Mouse (Mus musculus): ENCODE measurements around the gene Atpaf2.

DNA sequence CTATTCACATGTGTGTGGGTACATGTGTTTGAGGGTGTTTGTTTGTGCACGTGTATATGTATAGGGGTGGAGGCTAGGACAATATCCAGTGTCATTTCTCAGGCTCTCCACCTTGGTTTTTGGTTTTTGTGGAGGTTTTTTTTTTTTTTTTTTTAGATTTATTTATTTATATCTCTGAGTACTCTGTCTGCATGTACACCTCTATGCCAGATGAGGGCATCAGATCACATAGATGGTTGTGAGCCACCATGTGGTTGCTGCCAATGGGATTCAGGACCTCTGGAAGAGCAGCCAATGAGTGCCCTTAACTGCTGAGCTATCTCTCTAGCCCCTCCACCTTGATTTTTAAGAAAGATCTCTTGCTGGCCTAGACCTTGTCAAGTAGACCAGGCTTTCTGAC, 39.7 kb upstream of the Atpaf2 start:
- TF ChIP-seq CTCF (IDR thresholded peaks at IDR 0.05; ENCODE audit: low read depth) (no peak), EP300 (IDR thresholded peaks at IDR 0.05; ENCODE audit: low read depth) (no peak)
